Mouse (Mus musculus): ENCODE measurements around the gene Htra3. TPM values are rescaled to one million over a fixed set of nuclear protein-coding genes. Genes with fewer than 3 reads are reported as not detected.

The Htra3 gene
- polyA plus RNA-seq, 1 experiment from 2014 or later = 3.6 TPM

GRCm38 (mm10) chr5:35691246-35691645 lies 11.7 kb upstream of the Htra3 start:
- H3K27ac ChIP-seq (replicated peaks; ENCODE audit: low read depth, low read length) = no peak overlapping the region
- H3K4me1 ChIP-seq (ENCODE audit: control insufficient read depth, insufficient read depth, low read length) = no peaks in the 10 kb centered on the region; the same call in 1 of the 2 replicates
- no peak overlapping the region for H3K4me2 ChIP-seq (ENCODE audit: low read depth, low read length)
- no peak overlapping the region for H3K9ac ChIP-seq (replicated peaks; ENCODE audit: low read length)
- ATAC-seq (replicated peaks; ENCODE audit: insufficient number of reproducible peaks, low FRiP score, low TSS enrichment, low read depth) (no peak), DNase-seq (ENCODE audit: low spot score) (no peak)
- 61% methylated on average over 11 of the region's 11 CpGs for WGBS
- no peak overlapping the region for H3K4me3 ChIP-seq (ENCODE audit: low read depth, low read length)
- no peaks in the 10 kb centered on the region for H3K36me3 ChIP-seq (replicated peaks; ENCODE audit: control insufficient read depth, insufficient read depth, low read depth, low read length)
- no peaks in the 10 kb centered on the region for H3K9me3 ChIP-seq (replicated peaks; ENCODE audit: control insufficient read depth, low read length)
- no peaks in the 10 kb centered on the region for H3K27me3 ChIP-seq (ENCODE audit: control insufficient read depth, insufficient read depth, low read length)

- Histone ChIP-seq H3K9me3 (replicated peaks; ENCODE audit: control insufficient read depth, low read length) (no peaks in the 10 kb centered on the region), H3K27me3 (ENCODE audit: control insufficient read depth, insufficient read depth, low read length) (no peaks in the 10 kb centered on the region), H3K4me2 (ENCODE audit: low read depth, low read length) (no peak overlapping the region), H3K4me3 (ENCODE audit: low read depth, low read length) (no peak overlapping the region), H3K36me3 (replicated peaks; ENCODE audit: control insufficient read depth, insufficient read depth, low read depth, low read length) (no peaks in the 10 kb centered on the region), H3K9ac (replicated peaks; ENCODE audit: low read length) (no peak overlapping the region), H3K27ac (replicated peaks; ENCODE audit: low read depth, low read length) (no peak overlapping the region), H3K4me1 (ENCODE audit: control insufficient read depth, insufficient read depth, low read length) (no peaks in the 10 kb centered on the region; the same call in 1 of the 2 replicates)
- WGBS = 81% methylated on average over 8 of the region's 8 CpGs
- ATAC-seq (replicated peaks; ENCODE audit: insufficient number of reproducible peaks, low FRiP score, low TSS enrichment, low read depth) (no peak), DNase-seq (ENCODE audit: low spot score) (no peak)
Observed at GRCm38 (mm10) chr5:35690485-35691165, 11.0 kb upstream of the Htra3 start.

DNA sequence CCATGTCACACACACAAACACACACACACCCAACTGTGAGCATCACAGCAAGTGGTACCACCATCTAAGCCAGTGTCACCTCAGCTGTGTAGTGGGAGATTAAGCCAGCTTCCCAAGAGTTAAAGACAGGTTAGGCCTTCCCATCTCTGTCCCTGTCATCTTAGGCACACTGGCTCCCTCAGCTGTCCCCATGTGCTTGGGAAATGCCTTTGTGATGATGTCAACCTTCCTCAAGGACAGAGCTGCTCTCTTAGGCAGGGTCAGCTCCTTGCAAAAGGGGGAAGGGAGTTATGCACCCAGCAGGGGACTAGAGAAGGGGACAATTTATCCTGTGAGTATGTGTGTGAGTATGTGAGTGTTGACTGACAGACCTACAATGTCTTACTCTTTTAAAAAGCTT lies 9.8 kb upstream of the Htra3 start:
- no peak overlapping the region for H3K4me2 ChIP-seq (ENCODE audit: low read depth, low read length)
- H3K4me3 ChIP-seq (ENCODE audit: low read depth, low read length) = no peak overlapping the region
- H3K27ac ChIP-seq (replicated peaks; ENCODE audit: low read depth, low read length) = no peak overlapping the region
- no peak for ATAC-seq (replicated peaks; ENCODE audit: insufficient number of reproducible peaks, low FRiP score, low TSS enrichment, low read depth)
- no peaks in the 10 kb centered on the region; the same call in 1 of the 2 replicates for H3K4me1 ChIP-seq (ENCODE audit: control insufficient read depth, insufficient read depth, low read length)
- no peaks in the 10 kb centered on the region for H3K9me3 ChIP-seq (replicated peaks; ENCODE audit: control insufficient read depth, low read length)
- no peaks in the 10 kb centered on the region for H3K36me3 ChIP-seq (replicated peaks; ENCODE audit: control insufficient read depth, insufficient read depth, low read depth, low read length)
- H3K27me3 ChIP-seq (ENCODE audit: control insufficient read depth, insufficient read depth, low read length) = no peaks in the 10 kb centered on the region
- no peak for DNase-seq (ENCODE audit: low spot score)
- H3K9ac ChIP-seq (replicated peaks; ENCODE audit: low read length) = no peak overlapping the region

DNA sequence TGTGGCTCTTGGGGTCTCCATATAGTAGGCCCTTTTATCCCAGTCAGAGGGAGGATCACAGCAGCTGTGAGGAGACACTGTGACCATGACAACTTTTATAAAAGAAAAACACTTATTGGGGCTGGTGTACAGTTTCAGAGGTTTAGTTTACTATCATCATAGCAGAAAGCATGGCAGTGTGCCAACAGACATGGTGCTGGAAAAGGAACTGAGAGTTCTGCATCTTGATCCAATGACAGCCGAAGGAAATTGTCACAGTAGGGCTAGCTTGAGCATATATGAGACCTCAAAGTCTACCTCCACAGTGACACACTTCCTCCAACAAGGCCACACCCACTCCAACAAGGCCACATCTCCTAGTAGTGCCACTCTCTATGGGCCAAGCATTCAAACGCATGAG lies 9.3 kb upstream of the Htra3 start:
- no peaks in the 10 kb centered on the region for H3K9me3 ChIP-seq (replicated peaks; ENCODE audit: control insufficient read depth, low read length)
- H3K4me3 ChIP-seq (ENCODE audit: low read depth, low read length) = no peak overlapping the region
- no peaks in the 10 kb centered on the region for H3K27me3 ChIP-seq (ENCODE audit: control insufficient read depth, insufficient read depth, low read length)
- DNase-seq (ENCODE audit: low spot score) = no peak
- no peak overlapping the region for H3K27ac ChIP-seq (replicated peaks; ENCODE audit: low read depth, low read length)
- 89% methylated on average over 2 of the region's 2 CpGs for WGBS
- no peaks in the 10 kb centered on the region for H3K36me3 ChIP-seq (replicated peaks; ENCODE audit: control insufficient read depth, insufficient read depth, low read depth, low read length)
- ATAC-seq (replicated peaks; ENCODE audit: insufficient number of reproducible peaks, low FRiP score, low TSS enrichment, low read depth) = no peak
- no peaks in the 10 kb centered on the region; the same call in 1 of the 2 replicates for H3K4me1 ChIP-seq (ENCODE audit: control insufficient read depth, insufficient read depth, low read length)
- no peak overlapping the region for H3K9ac ChIP-seq (replicated peaks; ENCODE audit: low read length)
- H3K4me2 ChIP-seq (ENCODE audit: low read depth, low read length) = no peak overlapping the region

GRCm38 (mm10) chr5:35687098-35687497 lies 7.5 kb upstream of the Htra3 start:
- peak; percentile 22 for DNase-seq (ENCODE audit: low spot score)
- no peak overlapping the region for H3K27ac ChIP-seq (replicated peaks; ENCODE audit: low read depth, low read length)

GRCm38 (mm10) chr5:35686336-35686735 lies 6.8 kb upstream of the Htra3 start:
- 0 out of 2 replicates have a peak, but pooled peaks have one; percentile 37 for ATAC-seq (replicated peaks; ENCODE audit: insufficient number of reproducible peaks, low FRiP score, low TSS enrichment, low read depth)
- 72% methylated on average over 4 of the region's 4 CpGs for WGBS

More at GRCm38 (mm10) chr5:35687098-35687497, 7.5 kb upstream of the Htra3 start:
- Histone ChIP-seq H3K4me2 (ENCODE audit: low read depth, low read length) (no peak overlapping the region), H3K4me1 (ENCODE audit: control insufficient read depth, insufficient read depth, low read length) (no peaks in the 10 kb centered on the region; the same call in 1 of the 2 replicates), H3K36me3 (replicated peaks; ENCODE audit: control insufficient read depth, insufficient read depth, low read depth, low read length) (no peaks in the 10 kb centered on the region), H3K4me3 (ENCODE audit: low read depth, low read length) (no peak overlapping the region), H3K9me3 (replicated peaks; ENCODE audit: control insufficient read depth, low read length) (no peaks in the 10 kb centered on the region), H3K9ac (replicated peaks; ENCODE audit: low read length) (peak overlapping the region; percentile 9; the same call in 1 of the 2 replicates), H3K27me3 (ENCODE audit: control insufficient read depth, insufficient read depth, low read length) (no peaks in the 10 kb centered on the region)
- ATAC-seq (replicated peaks; ENCODE audit: insufficient number of reproducible peaks, low FRiP score, low TSS enrichment, low read depth) = no peak; the same call in 1 of the 2 replicates
- WGBS = 39% methylated on average over 5 of the region's 5 CpGs

DNA sequence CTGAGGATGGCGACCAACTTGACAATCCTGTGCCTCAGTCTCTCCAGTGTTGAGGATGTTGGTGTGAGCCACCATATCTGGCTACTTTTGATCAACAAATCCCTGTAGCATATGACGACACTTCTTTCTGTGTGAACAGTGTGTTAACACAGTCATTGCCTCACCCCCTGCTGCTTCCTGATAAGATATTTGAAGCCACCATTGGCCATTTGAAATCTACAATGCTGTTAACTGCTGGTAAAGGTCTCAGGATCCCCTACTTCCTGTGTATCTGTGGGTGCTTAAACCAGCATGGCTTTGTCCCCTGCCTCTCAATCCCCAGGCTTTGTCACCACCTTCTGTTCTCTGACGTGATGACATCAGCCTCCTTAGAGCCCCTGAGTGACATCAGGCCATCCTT lies 5.5 kb upstream of the Htra3 start:
- 62% methylated on average over 3 of the region's 3 CpGs for WGBS
- H3K9me3 ChIP-seq (replicated peaks; ENCODE audit: control insufficient read depth, low read length) = no peaks in the 10 kb centered on the region
- DNase-seq (ENCODE audit: low spot score) (no peak), ATAC-seq (replicated peaks; ENCODE audit: insufficient number of reproducible peaks, low FRiP score, low TSS enrichment, low read depth) (no peak)
- H3K4me1 ChIP-seq (ENCODE audit: control insufficient read depth, insufficient read depth, low read length) = no peaks in the 10 kb centered on the region
- H3K4me2 ChIP-seq (ENCODE audit: low read depth, low read length) = no peak overlapping the region
- H3K9ac ChIP-seq (replicated peaks; ENCODE audit: low read length) = no peak overlapping the region
- H3K36me3 ChIP-seq (replicated peaks; ENCODE audit: control insufficient read depth, insufficient read depth, low read depth, low read length) = no peaks in the 10 kb centered on the region
- no peak overlapping the region for H3K27ac ChIP-seq (replicated peaks; ENCODE audit: low read depth, low read length)
- H3K4me3 ChIP-seq (ENCODE audit: low read depth, low read length) = no peak overlapping the region
- peaks cover under 1% of the 10 kb centered on the region for H3K27me3 ChIP-seq (ENCODE audit: control insufficient read depth, insufficient read depth, low read length)

More at GRCm38 (mm10) chr5:35686336-35686735, 6.8 kb upstream of the Htra3 start:
- Histone ChIP-seq H3K27ac (replicated peaks; ENCODE audit: low read depth, low read length) (no peak overlapping the region), H3K9me3 (replicated peaks; ENCODE audit: control insufficient read depth, low read length) (no peaks in the 10 kb centered on the region), H3K4me2 (ENCODE audit: low read depth, low read length) (no peak overlapping the region), H3K9ac (replicated peaks; ENCODE audit: low read length) (no peak overlapping the region), H3K4me1 (ENCODE audit: control insufficient read depth, insufficient read depth, low read length) (no peaks in the 10 kb centered on the region; the same call in 1 of the 2 replicates), H3K36me3 (replicated peaks; ENCODE audit: control insufficient read depth, insufficient read depth, low read depth, low read length) (no peaks in the 10 kb centered on the region), H3K4me3 (ENCODE audit: low read depth, low read length) (no peak overlapping the region), H3K27me3 (ENCODE audit: control insufficient read depth, insufficient read depth, low read length) (no peaks in the 10 kb centered on the region)
- no peak for DNase-seq (ENCODE audit: low spot score)

DNA sequence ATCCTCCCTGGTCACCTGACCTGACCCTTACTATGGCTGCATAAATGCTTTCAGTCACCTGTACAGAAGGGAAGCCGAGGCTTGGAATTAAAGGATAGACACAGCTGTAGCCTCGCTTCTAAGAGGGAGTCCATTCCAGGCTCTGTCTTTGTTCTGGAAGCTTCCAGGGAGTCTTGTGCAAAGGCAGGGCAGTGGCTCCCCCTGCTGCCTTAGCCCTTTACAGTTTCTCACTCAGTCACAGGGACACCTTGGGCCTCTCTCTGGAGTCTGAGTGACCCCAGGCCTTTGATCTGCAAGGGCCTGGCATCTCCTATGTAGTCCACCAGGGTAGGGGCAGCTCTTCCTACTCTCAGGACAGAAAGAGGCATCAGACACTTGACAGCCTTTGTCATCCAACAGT lies 1.4 kb upstream of the Htra3 start:
- Histone ChIP-seq H3K27ac (replicated peaks; ENCODE audit: low read depth, low read length) (no peak overlapping the region), H3K4me2 (ENCODE audit: low read depth, low read length) (no peak overlapping the region), H3K9ac (replicated peaks; ENCODE audit: low read length) (no peak overlapping the region), H3K4me1 (ENCODE audit: control insufficient read depth, insufficient read depth, low read length) (peaks cover 5% of the 10 kb centered on the region), H3K9me3 (replicated peaks; ENCODE audit: control insufficient read depth, low read length) (no peaks in the 10 kb centered on the region), H3K36me3 (replicated peaks; ENCODE audit: control insufficient read depth, insufficient read depth, low read depth, low read length) (no peaks in the 10 kb centered on the region), H3K27me3 (ENCODE audit: control insufficient read depth, insufficient read depth, low read length) (peaks cover 25% of the 10 kb centered on the region), H3K4me3 (ENCODE audit: low read depth, low read length) (no peak overlapping the region)
- 55% methylated on average over 2 of the region's 2 CpGs for WGBS
- ATAC-seq (replicated peaks; ENCODE audit: insufficient number of reproducible peaks, low FRiP score, low TSS enrichment, low read depth) (no peak), DNase-seq (ENCODE audit: low spot score) (no peak)

Data from embryonic facial prominence, embryonic 11.5 days (tissue).